Mouse (Mus musculus) megakaryocyte progenitor cell, adult 5-6 weeks (primary cell): ENCODE results near the gene Usp2. TPM values are rescaled to one million over a fixed set of nuclear protein-coding genes. Genes with fewer than 3 reads are reported as not detected.

ENCODE experiments used
- ATAC-seq: replicated peaks from 2 replicates; pipeline ENCODE4 v1.8.0; 2016; ENCODE audit warnings: mild to moderate bottlenecking, moderate TSS enrichment, inconsistent platforms; ENCODE audit not compliant: poor library complexity
- total RNA-seq, 2 experiments: library from RNA; stranded (forward) in 1 of 2; stranded (reverse) in 1 of 2; fragments of 157-497, 149-512 nt in 1 of 2; fragments of 200-1000 nt in 1 of 2; gene quantifications; 2 replicates each; pipeline versions ENCODE4 v1.2.3 to v1.2.4; 2015 to 2017

Gene Usp2
- total RNA-seq, 2 experiments from 2014 or later = 2.5 to 5.5 TPM

DNA sequence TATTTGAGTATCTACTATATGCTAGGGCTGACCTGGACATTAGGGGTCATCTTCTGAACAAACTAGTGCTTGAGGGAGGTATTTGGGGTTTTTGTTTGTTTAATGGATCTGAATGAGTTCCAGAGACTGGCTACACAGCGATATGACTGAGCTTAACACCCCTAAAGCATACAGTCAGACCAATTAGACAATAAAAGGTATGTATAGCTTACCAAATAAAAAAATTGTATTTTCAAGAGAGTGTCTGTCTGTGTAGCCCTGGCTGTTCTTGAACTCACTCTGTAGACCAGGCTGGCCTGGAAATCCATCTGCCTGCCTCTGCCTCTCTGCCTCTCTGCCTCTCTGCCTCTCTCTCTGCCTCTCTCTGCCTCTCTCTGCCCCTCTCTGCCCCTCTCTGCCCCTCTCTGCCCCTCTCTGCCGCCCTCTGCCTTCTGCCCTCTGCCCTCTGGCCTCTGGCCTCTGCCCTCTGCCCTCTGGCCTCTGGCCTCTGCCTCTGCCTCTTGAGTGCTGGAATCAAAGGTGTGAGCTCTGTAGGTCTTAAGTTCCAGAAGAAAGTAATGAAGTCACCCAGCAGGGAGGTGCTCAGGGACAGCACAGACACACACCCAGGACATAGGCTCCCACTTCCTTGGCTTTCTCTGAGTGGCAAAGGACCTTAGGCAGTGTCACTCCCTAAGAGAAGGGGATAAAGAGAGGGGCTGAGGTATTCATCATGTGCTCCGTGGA lies 21.5 kb upstream of the Usp2 start:
- ATAC-seq = no peak

DNA sequence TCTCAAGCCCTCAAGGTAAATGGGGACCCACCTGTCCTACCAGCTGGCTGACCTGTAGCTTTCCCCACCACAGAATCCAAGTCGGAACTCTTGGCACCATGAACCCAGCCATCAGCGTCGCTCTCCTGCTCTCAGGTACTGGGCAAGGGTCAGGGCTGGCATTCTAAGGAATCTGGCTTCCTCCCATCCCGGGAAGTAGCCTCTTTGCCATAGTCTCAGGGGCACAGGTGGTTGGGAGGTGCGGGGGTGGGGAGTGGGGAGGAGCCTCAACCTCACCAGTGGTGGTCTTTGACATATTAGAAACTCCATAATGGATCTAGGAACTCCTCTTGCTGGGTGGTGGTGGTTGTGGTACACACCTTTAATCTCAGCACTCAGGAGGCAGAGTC lies 20.9 kb upstream of the Usp2 start:
- ATAC-seq = no peak

DNA sequence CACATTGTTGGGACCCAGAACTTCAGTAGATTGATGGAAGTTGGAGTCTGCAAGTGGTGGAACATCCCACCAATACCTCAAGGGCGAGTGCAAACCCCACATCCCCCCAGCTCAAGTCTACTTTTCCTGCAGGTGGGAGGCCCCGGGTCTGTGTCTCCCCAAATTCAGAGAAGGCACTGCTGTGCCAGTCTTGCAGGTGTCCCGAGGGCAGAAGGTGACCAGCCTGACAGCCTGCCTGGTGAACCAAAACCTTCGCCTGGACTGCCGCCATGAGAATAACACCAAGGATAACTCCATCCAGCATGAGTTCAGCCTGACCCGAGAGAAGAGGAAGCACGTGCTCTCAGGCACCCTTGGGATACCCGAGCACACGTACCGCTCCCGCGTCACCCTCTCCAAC lies 20.4 kb upstream of the Usp2 start:
- ATAC-seq = no peak

DNA sequence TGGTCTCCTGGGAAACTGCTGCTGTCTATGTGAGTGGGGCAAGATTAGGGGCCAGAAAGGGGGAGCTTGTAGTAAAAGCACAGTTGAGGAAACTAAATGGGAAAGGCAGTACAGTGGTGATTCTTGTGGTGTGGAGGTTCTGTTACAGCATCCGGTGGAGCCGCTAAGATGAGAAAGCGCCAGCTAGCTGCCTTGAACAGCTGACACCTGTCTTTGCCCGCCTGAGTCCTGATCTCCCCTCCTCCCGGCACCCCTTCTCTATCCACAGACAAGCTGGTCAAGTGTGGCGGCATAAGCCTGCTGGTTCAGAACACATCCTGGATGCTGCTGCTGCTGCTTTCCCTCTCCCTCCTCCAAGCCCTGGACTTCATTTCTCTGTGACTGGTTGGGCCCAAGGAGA lies 19.8 kb upstream of the Usp2 start:
- ATAC-seq = no peak

DNA sequence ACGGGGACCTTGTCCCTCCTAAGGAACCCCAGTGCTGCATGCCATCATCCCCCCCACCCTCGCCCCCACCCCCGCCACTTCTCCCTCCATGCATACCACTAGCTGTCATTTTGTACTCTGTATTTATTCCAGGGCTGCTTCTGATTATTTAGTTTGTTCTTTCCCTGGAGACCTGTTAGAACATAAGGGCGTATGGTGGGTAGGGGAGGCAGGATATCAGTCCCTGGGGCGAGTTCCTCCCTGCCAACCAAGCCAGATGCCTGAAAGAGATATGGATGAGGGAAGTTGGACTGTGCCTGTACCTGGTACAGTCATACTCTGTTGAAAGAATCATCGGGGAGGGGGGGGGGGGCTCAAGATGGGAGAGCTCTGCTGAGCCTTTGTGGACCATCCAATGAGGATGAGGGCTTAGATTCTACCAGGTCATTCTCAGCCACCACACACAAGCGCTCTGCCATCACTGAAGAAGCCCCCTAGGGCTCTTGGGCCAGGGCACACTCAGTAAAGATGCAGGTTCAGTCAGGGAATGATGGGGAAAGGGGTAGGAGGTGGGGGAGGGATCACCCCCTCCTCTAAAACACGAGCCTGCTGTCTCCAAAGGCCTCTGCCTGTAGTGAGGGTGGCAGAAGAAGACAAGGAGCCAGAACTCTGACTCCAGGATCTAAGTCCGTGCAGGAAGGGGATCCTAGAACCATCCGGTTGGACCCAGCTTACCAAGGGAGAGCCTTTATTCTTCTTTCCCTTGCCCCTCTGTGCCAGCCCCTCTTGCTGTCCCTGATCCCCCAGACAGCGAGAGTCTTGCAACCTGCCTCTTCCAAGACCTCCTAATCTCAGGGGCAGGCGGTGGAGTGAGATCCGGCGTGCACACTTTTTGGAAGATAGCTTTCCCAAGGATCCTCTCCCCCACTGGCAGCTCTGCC lies 19.0 kb upstream of the Usp2 start:
- peak; percentile 32; the same call in 1 of the 2 replicates for ATAC-seq

DNA sequence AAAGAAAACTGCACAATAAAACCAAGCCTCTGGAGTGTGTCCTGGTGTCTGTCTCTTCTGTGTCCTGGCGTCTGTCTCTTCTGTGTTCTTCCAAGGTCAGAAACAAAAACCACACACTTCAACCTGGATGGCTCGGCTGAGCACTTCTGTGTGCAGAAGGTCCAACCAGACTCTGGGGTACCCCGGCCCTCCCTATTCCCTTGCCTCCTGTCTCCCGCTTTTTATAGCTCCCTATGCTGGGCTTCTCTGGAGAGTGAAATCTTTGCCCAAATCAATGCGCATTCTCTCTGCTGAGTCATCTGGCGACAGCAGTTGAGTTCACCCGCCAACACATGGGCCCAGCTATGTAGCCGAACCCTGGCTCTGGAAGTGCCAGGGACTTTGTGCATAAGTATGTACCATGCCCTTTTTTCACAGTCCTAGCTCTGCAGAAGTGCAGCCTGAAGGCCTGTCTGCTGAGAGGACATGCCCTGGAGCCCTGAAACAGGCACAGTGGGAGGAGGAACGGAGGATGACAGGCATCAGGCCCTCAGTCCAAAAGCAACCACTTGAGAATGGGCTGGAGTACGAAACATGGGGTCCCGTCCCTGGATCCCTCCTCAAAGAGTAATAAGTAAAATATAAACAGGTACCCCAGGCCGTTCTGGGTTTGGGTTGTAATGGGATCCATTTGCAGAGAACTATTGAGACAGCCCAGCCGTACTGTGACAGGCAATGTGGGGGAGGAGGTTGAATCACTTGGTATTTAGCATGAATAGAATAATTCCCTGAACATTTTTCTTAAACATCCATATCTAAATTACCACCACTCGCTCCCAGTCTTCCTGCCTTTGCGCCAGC lies 18.1 kb upstream of the Usp2 start:
- no peak for ATAC-seq

DNA sequence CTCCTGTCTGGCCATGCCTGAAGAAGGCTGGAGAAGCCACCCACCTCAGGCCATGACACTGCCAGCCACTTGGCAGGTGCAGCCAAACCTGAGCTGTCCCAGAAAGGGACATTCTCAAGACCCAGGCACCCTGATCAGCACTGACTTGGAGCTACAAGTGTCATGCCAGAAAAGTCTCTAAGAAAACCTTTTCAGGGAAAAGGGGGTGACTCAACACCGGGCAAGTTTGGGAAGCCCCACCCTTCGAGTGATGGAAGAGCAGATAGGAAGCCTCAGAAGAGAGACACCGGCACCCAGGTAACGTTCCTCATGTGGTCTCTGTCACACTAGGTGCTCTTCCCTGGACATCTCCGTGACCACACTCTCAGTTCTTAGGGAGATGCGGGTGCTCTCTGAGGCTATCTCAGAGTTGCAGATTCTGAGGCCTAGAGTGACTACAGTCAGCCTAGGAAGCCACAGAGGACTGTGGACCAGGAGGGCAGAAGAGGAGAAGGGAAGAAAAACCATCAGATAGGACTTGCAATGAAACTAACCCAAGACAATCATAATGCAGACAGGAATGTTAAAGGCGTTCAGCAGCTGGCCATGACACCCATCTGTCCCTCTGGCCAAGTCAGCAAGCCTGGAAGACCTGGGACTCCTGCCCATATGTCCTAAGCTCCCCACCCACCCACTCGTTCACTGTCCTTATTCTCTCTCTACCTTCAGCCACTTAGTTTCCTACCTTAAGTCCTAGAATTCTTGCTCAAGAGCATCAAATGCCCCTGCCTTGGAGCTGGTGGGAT lies 17.2 kb upstream of the Usp2 start:
- no peak for ATAC-seq

DNA sequence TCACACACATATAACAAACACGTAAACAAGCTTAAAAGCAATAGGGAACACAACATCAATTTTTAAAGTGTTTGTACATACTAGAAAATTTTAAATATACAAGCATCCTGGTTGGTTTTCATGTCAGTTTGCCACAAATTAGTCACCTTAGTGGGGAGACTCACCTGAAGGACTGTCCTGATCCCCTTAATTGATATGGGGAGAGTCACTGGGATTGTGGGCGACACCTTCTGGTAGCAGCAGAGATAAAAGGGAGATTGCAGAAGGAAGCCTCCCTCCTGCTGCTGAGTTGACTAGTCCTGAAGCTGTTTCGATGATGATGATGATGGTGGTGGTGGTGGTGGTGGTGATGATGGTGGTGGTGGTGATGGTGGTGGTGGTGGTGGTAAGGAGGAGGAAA lies 14.0 kb upstream of the Usp2 start:
- no peak for ATAC-seq

DNA sequence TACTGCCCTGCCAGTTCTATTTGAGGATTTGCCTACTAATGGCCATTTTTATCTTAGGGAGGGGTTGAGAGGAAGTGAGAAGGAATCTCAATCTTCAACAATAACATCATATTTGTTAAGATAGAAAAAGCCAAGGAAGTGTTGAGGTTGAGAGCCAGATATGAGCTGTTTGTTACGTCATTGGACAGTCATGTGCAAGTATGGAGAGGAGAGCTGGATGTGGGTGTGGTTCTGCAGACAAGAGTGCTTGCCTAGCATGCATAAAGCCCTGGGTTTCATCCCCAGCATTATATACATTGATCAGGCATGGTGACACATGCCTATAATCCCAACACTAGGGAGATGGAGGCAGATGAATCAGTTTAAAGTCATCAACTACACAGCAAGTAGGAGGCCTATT lies 12.9 kb upstream of the Usp2 start:
- ATAC-seq = no peak

DNA sequence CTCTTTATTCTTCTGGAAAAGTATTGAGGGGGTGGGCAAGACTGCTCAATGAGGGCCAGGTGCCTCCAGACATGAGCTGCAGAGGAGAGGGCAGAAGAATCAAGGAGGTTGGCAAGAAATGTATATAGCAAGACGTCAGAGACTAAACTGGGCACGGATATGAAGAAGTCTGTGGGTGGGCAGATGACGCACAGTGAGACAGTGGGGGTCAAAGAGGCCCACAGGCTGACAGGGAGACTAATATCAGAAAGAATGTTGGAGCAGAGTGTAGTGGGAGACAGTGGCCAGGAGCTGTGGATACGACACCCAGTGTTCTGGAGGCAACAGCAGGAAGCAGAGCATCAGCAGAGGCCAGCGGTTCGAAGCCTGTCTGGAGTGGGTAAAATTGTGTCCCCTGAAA lies 8.2 kb upstream of the Usp2 start:
- ATAC-seq = no peak

DNA sequence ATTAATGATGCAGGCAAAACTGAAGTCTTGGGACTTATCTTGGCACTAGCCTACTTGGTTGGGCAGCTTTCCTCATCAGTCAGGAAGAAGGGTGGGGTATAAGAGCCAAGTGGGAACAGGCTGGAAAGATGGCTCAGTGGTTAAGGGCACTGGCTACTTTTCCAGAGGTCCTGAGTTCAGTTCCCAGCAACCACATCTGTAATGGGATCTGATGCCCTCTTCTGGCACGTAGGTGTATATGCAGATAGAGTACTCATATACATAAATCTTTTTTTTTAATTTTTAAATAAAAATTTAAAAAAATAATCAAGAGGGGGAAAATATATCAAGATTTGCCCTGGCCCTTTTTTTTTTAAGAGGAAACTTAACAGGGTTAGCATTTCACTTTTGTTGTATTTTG lies 1.6 kb upstream of the Usp2 start:
- ATAC-seq = no peak

DNA sequence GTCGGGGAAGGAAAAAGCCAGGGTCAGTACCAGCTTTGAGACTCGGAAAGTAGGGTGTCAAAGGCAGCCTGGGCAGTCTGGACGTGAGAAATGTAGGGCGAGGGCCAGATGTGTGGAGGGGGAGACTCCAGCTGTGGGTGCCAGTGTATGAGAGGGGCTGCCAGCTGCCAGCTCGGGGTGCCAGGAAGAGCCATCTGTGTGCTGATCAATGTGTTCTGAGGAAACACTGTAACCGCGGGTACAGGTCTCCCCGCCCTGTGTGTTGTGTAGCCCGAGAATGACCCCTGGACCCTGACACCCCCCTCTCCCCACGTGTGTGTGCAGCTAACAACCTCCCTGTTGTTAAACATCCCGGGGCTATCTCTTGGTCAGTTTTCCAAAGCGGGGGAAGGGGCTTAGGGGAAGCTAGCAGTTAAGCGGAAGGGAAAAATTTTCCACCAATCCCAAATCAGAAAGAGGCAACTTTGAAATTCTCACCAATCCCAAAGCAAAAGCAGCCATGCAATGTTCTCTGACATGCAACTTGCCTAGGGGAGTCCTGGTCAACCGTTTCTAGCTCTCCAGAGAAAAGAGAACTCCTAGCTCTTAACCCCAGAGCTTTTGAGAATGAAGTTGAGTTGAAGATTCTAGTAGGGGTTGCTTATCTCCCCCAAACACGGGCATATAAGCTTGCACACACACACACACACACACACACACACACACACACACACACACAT lies 579 bp downstream of the Usp2 start:
- peak; percentile 40 for ATAC-seq

DNA sequence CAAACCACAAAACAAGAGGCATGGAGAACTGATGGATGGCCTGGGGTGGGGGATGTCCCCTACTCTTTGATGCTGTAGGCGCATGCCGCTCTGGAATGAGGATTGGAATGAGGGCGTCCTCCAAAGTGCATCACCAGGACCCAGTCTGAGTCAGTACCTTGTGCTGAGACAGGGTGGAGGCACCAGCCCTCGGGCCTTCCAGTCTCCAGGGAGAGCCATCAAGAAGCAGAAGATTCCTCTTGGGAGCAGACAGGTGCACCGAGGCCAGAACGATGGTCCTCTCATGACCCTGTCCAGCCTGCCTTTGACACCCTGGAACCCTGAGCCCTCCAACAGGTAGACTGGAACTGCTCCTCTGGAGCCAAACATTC lies 1.1 kb downstream of the Usp2 start:
- ATAC-seq = no peak

DNA sequence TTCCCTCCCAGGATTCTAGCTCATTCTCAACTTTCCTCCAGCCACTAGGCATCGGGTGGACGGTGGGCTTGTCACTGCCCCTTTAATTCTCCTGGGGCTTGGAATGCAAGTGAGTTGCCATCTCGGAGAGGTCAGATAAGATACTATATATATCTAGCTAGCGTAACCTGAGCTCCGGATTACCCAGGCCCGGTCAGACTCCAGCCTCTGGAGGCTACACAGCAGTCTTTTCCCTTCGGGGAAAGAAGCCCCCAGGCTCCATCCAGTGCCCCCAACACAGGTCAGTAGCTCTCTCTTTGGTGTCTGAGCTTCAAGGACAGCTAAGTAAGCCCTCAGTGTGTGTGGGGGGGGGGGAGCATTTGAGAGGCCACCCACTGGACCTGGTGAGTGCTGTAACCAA lies 2.4 kb downstream of the Usp2 start:
- no peak for ATAC-seq

DNA sequence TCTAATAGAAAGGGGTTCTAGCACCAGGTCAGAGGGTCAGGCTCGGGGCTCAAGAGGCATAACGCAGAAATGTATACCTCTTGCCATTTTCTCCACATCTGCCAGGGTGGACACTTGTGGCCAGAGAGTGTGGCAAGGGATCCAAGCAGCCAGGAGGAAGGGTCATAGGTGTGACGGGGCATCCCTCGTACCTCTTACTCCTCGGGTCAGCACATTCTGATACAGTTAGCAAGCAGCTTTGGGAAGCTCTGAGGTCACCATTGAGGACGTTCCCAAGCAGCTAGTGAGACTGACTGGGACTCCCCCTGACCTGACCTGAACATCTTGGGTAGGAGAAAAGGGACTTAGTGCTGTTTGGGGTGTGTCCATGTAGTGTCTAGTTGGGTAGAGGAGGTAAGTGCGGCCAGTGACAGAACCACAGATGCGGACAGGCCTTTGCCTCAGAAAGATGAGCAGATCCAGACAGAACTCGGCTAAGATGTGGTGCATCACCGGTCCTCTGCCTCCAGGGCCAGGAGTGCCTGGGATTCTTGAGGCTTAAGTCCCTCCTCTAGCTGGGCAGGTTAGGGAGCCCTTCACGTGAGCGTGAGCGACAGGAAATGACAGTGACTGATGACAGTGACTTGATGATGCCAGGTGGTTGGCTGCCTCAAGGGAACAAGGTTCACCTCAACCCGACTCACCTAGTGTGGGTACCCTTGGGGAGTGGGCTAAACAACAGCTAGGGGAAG lies 3.5 kb downstream of the Usp2 start:
- ATAC-seq = no peak

DNA sequence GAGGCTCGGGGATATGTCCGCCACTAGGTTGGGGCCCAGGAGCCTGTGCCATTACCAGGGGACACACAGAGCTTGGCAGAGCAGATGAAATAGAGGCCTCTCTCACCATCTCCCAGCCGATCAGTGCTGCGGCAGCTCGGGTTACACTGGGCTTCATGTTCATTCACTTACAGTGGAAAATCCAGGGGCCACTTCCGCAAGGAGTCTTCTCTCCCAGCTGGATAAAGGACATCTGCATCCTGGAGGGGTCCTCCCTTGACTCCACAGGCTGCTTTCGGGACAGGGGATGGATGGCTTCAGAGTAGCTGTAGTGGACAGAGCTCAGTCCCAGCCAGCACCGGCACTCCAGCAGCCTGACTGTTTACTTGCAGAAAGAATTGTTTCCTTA lies 4.0 kb downstream of the Usp2 start:
- no peak for ATAC-seq

DNA sequence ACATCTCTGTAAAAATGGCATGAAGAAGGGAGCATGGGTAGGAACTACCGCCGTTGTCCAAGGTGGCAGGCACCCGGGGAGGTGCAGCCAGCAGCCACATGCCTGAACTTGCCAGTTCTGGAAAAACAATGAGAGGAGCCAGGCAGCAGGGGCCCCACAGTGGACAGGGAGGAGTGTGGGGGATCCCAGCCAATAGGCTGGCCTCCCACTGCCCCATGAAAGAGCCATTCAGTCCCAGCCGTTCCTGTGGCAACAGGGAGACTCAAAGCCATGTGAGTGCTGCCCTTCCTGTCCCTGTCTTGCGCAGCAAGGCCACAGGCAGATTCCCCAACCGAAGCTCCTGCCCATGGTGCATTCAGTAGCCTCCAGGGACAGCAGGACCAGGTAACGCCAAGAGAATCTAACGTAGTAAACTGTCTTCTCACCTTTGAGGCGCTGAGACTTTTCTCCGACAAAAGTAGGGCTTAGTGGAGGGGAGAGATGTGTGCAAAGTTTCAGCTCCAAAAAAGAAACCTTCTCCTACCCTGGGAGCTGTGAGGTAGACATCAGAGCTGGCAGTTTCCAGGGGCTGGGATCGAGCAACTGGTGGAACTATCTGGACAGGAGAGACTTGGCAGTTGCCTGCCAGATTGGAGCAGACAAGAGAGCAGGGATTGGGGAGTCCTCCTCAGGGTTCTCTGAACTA lies 5.2 kb downstream of the Usp2 start:
- ATAC-seq = no peak

DNA sequence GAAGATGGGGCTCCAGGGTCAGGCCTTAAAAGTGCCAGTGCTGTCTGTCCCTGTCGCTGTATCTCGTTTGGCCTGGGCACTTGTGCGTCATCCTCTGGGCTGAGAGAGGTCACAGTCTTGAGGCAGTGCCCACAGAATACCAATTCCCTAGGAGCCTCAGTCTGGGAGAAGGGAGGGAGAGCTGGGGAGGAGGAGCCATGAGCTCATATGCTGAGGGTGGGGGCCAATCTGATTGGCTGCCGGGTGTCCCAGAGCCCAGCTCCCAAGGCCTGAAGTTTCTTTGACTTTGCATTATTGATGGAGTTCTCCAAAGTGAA lies 5.7 kb downstream of the Usp2 start:
- no peak for ATAC-seq

DNA sequence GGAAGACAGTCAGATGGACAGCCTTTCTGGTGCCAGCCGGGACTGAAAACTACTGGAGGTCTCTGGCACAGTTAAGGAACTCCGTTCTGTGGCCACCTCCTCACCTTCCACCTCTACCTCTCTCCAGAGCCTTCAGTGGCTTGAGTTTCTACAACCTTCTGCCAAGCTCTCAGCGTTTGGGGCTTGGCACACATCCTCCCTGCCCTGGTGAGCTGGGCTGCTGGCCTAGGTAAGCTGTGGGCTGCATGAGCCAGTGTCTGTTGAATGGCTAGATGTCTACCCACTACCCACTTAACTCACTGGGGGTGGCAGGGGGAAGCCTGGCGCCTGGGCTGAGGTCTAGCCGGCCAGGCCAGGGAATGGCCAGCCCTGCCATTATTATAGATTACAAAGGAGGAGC lies 6.3 kb downstream of the Usp2 start:
- no peak for ATAC-seq
